Mouse (Mus musculus): ENCODE data around the gene Shank3. TPM values are rescaled to one million over a fixed set of nuclear protein-coding genes. Genes with fewer than 3 reads are reported as not detected.

The Shank3 gene
- polyA plus RNA-seq, 1 experiment from 2014 or later = 2.5 TPM

DNA sequence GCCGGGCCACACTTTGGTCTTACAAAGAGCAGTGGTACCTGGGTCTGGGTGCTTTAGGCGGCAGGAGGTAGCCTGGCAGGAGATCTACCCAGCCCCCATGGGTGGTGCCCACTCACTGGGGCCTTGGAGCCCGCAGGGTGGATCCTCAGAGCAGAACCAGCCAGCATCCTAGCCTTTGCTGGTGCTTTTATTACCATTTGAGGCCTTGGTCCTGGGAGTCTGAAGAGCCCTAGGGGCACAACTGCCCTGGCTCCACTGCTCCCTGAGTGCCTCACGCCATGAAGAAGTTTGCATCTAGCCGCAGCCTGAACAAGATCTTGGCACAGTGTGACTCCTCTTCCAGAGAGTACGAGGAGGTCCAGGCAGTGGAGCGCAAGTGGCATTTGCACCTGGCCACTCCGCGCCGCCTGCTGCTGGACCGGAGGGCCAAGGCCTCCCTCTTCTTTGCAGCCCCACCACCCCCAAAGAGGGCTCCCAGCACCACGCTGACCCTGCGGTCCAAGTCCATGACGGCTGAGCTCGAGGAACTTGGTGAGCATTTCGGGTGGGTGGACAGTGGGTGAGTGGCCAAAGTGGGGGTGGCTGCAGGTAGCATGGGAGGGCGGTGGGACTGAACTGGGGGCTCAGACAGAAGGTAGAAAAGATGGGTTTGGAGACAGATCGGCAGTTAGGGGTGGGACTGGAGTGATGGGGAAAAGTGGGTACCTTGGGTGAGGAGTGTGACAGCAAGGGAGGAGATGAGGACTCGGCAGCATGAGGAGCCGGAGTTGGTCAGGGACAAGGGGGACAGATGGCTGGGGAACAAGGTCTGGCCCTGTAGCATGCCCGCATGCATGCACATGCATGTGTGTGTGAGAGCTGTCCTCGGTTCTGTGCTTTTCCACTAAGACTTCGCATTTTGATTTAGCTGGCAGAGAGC is 33.8 kb downstream of the Shank3 start:
- no peaks in the 10 kb centered on the region for H3K36me3 ChIP-seq (ENCODE audit: control insufficient read depth, insufficient read depth, low read length)
- no peaks in the 10 kb centered on the region for H3K4me1 ChIP-seq (replicated peaks; ENCODE audit: control insufficient read depth, insufficient read depth, low read length)
- WGBS = 77% methylated on average over 23 of the region's 23 CpGs
- no peaks in the 10 kb centered on the region for H3K27me3 ChIP-seq (ENCODE audit: control insufficient read depth, insufficient read depth, low read depth, low read length)
- H3K9me3 ChIP-seq (ENCODE audit: control insufficient read depth, low read length) = no peaks in the 10 kb centered on the region
- 0 out of 2 replicates have a peak overlapping the region, but pooled peaks have one; percentile 3 for H3K4me2 ChIP-seq (ENCODE audit: low read depth, low read length)
- H3K9ac ChIP-seq (ENCODE audit: low read length) = no peak overlapping the region
- ATAC-seq (ENCODE audit: low read depth) = no peak
- no peak overlapping the region for H3K4me3 ChIP-seq (ENCODE audit: low read length)
- no peak overlapping the region for H3K27ac ChIP-seq (ENCODE audit: low read length)

DNA sequence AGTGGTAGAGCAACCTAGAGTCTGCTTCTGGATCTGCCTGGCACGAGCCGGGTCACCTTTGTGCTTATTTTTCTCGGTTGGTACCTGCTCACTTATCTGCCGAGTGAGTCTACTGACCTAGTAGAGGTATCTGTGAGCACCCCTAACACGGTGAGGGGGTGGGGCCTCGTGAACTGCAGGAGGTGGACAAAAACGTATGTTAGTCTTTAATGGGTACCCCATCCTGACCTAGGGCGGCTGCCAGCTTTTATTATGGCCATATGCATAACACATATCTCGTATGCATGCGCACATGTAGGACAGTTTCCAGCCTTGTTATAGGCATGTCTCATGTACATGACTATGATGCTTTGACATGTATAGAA is 34.4 kb downstream of the Shank3 start:
- Histone ChIP-seq H3K9ac (ENCODE audit: low read length) (no peak overlapping the region), H3K9me3 (ENCODE audit: control insufficient read depth, low read length) (no peaks in the 10 kb centered on the region), H3K4me2 (ENCODE audit: low read depth, low read length) (no peak overlapping the region), H3K27me3 (ENCODE audit: control insufficient read depth, insufficient read depth, low read depth, low read length) (no peaks in the 10 kb centered on the region), H3K36me3 (ENCODE audit: control insufficient read depth, insufficient read depth, low read length) (no peaks in the 10 kb centered on the region), H3K4me3 (ENCODE audit: low read length) (no peak overlapping the region), H3K4me1 (replicated peaks; ENCODE audit: control insufficient read depth, insufficient read depth, low read length) (no peaks in the 10 kb centered on the region), H3K27ac (ENCODE audit: low read length) (no peak overlapping the region)
- WGBS = 86% methylated on average over 10 of the region's 10 CpGs
- no peak for ATAC-seq (ENCODE audit: low read depth)

DNA sequence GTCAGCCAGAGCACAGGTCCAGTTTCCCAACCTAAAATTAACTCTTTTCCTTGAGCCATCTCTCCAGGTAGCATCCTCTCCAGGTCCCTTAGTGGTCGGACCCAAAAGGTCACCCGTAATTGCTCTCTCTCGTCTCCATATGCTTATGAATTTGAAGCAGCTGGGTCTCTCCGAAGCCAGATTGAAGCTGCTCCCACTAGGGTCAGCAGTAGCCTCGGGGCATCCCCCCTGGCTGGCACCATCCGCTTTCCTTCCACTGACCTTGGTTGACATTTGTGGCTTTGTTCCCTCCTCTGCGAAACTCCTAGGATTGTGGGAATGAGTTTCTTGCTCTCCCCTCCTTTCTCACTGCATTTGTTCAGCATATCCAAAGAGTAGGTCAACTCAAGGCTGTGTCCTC is 44.7 kb downstream of the Shank3 start:
- 0 out of 2 replicates have a peak, but pooled peaks cover 2% of the 10 kb centered on the region for H3K4me1 ChIP-seq (replicated peaks; ENCODE audit: control insufficient read depth, insufficient read depth, low read length)
- no peak overlapping the region for H3K27ac ChIP-seq (ENCODE audit: low read length)
- no peak overlapping the region for H3K9ac ChIP-seq (ENCODE audit: low read length)
- H3K4me2 ChIP-seq (ENCODE audit: low read depth, low read length) = no peak overlapping the region
- WGBS = 88% methylated on average over 7 of the region's 7 CpGs
- no peak overlapping the region for H3K4me3 ChIP-seq (ENCODE audit: low read length)
- H3K27me3 ChIP-seq (ENCODE audit: control insufficient read depth, insufficient read depth, low read depth, low read length) = no peaks in the 10 kb centered on the region
- peaks cover 4% of the 10 kb centered on the region; the same call in 1 of the 2 replicates for H3K36me3 ChIP-seq (ENCODE audit: control insufficient read depth, insufficient read depth, low read length)
- ATAC-seq (ENCODE audit: low read depth) = no peak
- H3K9me3 ChIP-seq (ENCODE audit: control insufficient read depth, low read length) = no peaks in the 10 kb centered on the region

DNA sequence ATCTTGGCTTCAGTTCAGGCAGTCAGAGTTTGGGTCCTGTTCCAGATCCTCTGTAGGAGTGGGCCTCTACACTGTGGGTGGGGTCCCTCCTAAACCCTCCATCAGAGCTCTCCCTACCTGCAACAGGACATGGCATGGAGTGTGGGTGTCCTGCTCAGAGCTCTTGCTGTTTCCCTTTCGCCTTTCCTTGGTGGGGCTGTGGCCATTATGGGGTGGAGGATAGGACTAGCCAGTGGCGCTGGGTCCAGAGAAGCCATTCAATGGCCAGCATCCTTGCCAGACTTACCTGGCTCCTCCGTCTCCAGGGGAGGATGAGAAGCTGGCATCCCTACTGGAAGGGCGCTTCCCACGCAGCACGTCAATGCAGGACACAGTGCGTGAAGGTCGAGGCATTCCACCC is 47.9 kb downstream of the Shank3 start:
- no peaks in the 10 kb centered on the region for H3K27me3 ChIP-seq (ENCODE audit: control insufficient read depth, insufficient read depth, low read depth, low read length)
- no peak overlapping the region for H3K27ac ChIP-seq (ENCODE audit: low read length)
- 0 out of 2 replicates have a peak, but pooled peaks cover 2% of the 10 kb centered on the region for H3K4me1 ChIP-seq (replicated peaks; ENCODE audit: control insufficient read depth, insufficient read depth, low read length)
- H3K9ac ChIP-seq (ENCODE audit: low read length) = no peak overlapping the region; the same call in 1 of the 2 replicates
- peaks cover 2% of the 10 kb centered on the region; the same call in 1 of the 2 replicates for H3K36me3 ChIP-seq (ENCODE audit: control insufficient read depth, insufficient read depth, low read length)
- ATAC-seq (ENCODE audit: low read depth) = no peak
- WGBS = 62% methylated on average over 8 of the region's 8 CpGs
- H3K4me2 ChIP-seq (ENCODE audit: low read depth, low read length) = peak overlapping the region; percentile 51
- H3K4me3 ChIP-seq (ENCODE audit: low read length) = peak overlapping the region; percentile 37
- no peaks in the 10 kb centered on the region for H3K9me3 ChIP-seq (ENCODE audit: control insufficient read depth, low read length)

DNA sequence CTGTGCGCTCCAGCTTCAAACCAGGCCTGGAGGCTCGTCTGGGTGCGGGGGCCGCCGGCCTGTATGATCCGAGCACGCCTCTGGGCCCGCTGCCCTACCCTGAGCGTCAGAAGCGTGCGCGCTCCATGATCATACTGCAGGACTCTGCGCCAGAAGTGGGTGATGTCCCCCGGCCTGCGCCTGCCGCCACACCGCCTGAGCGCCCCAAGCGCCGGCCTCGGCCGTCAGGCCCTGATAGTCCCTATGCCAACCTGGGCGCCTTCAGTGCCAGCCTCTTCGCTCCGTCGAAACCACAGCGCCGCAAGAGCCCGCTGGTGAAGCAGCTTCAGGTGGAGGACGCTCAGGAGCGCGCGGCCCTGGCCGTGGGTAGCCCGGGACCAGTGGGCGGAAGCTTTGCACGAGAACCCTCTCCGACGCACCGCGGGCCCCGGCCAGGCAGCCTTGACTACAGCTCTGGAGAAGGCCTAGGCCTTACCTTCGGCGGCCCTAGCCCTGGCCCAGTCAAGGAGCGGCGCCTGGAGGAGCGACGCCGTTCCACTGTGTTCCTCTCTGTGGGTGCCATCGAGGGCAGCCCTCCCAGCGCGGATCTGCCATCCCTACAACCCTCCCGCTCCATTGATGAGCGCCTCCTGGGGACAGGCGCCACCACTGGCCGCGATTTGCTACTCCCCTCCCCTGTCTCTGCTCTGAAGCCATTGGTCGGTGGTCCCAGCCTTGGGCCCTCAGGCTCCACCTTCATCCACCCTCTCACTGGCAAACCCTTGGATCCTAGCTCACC is 48.6 kb downstream of the Shank3 start:
- 30% methylated on average over 57 of the region's 58 CpGs for WGBS
- peak; percentile 58 for ATAC-seq (ENCODE audit: low read depth)
- peak overlapping the region; percentile 27 for H3K9ac ChIP-seq (ENCODE audit: low read length)
- 0 out of 2 replicates have a peak, but pooled peaks cover 2% of the 10 kb centered on the region for H3K4me1 ChIP-seq (replicated peaks; ENCODE audit: control insufficient read depth, insufficient read depth, low read length)
- peak overlapping the region; percentile 51 for H3K4me2 ChIP-seq (ENCODE audit: low read depth, low read length)
- no peaks in the 10 kb centered on the region for H3K9me3 ChIP-seq (ENCODE audit: control insufficient read depth, low read length)
- peaks cover 2% of the 10 kb centered on the region; the same call in 1 of the 2 replicates for H3K36me3 ChIP-seq (ENCODE audit: control insufficient read depth, insufficient read depth, low read length)
- H3K27me3 ChIP-seq (ENCODE audit: control insufficient read depth, insufficient read depth, low read depth, low read length) = no peaks in the 10 kb centered on the region
- peak overlapping the region; percentile 37 for H3K4me3 ChIP-seq (ENCODE audit: low read length)
- no peak overlapping the region for H3K27ac ChIP-seq (ENCODE audit: low read length)

DNA sequence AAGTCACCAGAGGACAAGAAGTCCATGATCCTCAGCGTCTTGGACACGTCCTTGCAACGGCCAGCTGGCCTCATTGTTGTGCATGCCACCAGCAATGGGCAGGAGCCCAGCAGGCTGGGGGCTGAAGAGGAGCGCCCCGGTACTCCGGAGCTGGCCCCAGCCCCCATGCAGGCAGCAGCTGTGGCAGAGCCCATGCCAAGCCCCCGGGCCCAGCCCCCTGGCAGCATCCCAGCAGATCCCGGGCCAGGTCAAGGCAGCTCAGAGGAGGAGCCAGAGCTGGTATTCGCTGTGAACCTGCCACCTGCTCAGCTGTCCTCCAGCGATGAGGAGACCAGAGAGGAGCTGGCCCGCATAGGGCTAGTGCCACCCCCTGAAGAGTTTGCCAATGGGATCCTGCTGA is 49.4 kb downstream of the Shank3 start:
- no peaks in the 10 kb centered on the region for H3K9me3 ChIP-seq (ENCODE audit: control insufficient read depth, low read length)
- H3K4me3 ChIP-seq (ENCODE audit: low read length) = no peak overlapping the region; the same call in 1 of the 2 replicates
- peaks cover 2% of the 10 kb centered on the region; the same call in 1 of the 2 replicates for H3K36me3 ChIP-seq (ENCODE audit: control insufficient read depth, insufficient read depth, low read length)
- no peaks in the 10 kb centered on the region for H3K27me3 ChIP-seq (ENCODE audit: control insufficient read depth, insufficient read depth, low read depth, low read length)
- ATAC-seq (ENCODE audit: low read depth) = peak; percentile 9; the same call in 1 of the 2 replicates
- H3K27ac ChIP-seq (ENCODE audit: low read length) = no peak overlapping the region
- H3K4me1 ChIP-seq (replicated peaks; ENCODE audit: control insufficient read depth, insufficient read depth, low read length) = 0 out of 2 replicates have a peak, but pooled peaks cover 2% of the 10 kb centered on the region
- H3K9ac ChIP-seq (ENCODE audit: low read length) = no peak overlapping the region
- H3K4me2 ChIP-seq (ENCODE audit: low read depth, low read length) = peak overlapping the region; percentile 51
- 41% methylated on average over 11 of the region's 11 CpGs for WGBS

DNA sequence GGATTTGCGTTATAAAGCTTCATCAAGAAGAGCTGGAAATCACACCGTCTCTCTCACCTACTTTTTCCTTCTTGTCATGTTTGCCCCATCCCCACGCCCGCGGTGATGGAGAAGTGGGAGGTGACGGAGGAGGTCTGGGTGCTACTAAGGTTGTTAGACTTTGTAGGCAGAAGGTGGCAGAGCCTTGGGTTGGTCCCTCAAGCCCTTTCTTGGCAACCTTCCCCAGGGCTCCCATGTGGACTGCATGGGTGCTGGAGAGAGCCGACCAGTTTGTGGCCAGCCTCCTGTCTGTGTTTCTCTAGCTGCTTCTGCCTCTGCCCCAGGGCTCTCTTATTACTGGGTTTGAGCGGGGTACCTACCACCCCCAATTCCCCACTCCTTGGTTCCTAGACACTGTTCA is 51.1 kb downstream of the Shank3 start:
- WGBS = 89% methylated on average over 8 of the region's 8 CpGs
- ATAC-seq (ENCODE audit: low read depth) = no peak

DNA sequence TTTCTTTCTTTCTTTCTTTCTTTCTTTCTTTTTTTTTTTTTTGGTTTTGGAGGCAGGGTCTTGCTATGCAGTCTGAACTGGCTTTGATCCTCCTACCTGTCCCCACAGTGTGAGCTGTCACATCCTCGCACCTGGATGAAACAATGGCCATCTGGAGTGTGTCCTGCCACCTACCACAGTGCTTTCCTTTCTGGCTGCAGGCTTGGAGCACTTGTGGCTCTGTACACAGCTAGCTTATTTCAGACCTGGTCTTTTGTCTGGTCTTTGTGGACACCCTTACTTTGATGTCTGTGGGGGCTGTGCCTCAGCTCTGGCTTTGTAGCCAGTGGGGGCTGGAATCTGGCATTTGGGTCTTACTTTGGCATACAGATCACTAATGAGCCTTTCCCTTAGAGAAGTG is 52.3 kb downstream of the Shank3 start:
- H3K4me2 ChIP-seq (ENCODE audit: low read depth, low read length) = no peak overlapping the region
- H3K9me3 ChIP-seq (ENCODE audit: control insufficient read depth, low read length) = no peaks in the 10 kb centered on the region
- no peak overlapping the region for H3K27ac ChIP-seq (ENCODE audit: low read length)
- H3K36me3 ChIP-seq (ENCODE audit: control insufficient read depth, insufficient read depth, low read length) = no peaks in the 10 kb centered on the region
- H3K4me3 ChIP-seq (ENCODE audit: low read length) = no peak overlapping the region
- WGBS = 86% methylated on average over 1 of the region's 1 CpGs
- no peak overlapping the region for H3K9ac ChIP-seq (ENCODE audit: low read length)
- no peak for ATAC-seq (ENCODE audit: low read depth)
- H3K4me1 ChIP-seq (replicated peaks; ENCODE audit: control insufficient read depth, insufficient read depth, low read length) = peaks cover 3% of the 10 kb centered on the region; the same call in 1 of the 2 replicates
- peaks cover 5% of the 10 kb centered on the region for H3K27me3 ChIP-seq (ENCODE audit: control insufficient read depth, insufficient read depth, low read depth, low read length)

More for the DNA sequence above, 51.1 kb downstream of the Shank3 start:
- H3K27me3 ChIP-seq (ENCODE audit: control insufficient read depth, insufficient read depth, low read depth, low read length) = no peaks in the 10 kb centered on the region; the same call in 1 of the 2 replicates
- no peak overlapping the region for H3K9ac ChIP-seq (ENCODE audit: low read length)
- H3K4me2 ChIP-seq (ENCODE audit: low read depth, low read length) = no peak overlapping the region
- no peak overlapping the region for H3K4me3 ChIP-seq (ENCODE audit: low read length)
- H3K36me3 ChIP-seq (ENCODE audit: control insufficient read depth, insufficient read depth, low read length) = no peaks in the 10 kb centered on the region
- 0 out of 2 replicates have a peak, but pooled peaks cover 2% of the 10 kb centered on the region for H3K4me1 ChIP-seq (replicated peaks; ENCODE audit: control insufficient read depth, insufficient read depth, low read length)
- no peak overlapping the region for H3K27ac ChIP-seq (ENCODE audit: low read length)
- H3K9me3 ChIP-seq (ENCODE audit: control insufficient read depth, low read length) = no peaks in the 10 kb centered on the region

DNA sequence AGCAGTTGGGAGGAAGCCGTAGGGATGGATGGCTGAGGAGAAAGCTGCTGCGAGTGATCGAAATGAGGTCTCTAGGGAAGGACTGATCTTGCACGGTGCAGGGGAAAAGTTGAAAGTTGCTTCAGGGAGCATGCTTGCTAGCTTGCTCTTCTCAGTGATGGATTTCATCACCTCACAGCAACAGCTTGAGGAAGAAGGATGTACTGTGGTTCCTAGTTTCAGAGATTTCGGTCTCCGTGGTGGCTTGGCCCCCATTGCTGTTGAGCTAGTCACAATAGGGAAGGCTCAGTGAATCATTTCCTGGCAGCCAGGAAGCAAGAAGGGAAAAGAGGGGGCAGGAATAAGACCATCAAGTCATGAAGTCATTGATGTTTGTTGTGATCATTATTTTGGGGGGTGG is 56.2 kb downstream of the Shank3 start:
- no peak overlapping the region for H3K4me3 ChIP-seq (ENCODE audit: low read length)
- 80% methylated on average over 6 of the region's 6 CpGs for WGBS
- H3K9ac ChIP-seq (ENCODE audit: low read length) = no peak overlapping the region
- no peak for ATAC-seq (ENCODE audit: low read depth)
- no peaks in the 10 kb centered on the region for H3K9me3 ChIP-seq (ENCODE audit: control insufficient read depth, low read length)
- peaks cover 26% of the 10 kb centered on the region for H3K27me3 ChIP-seq (ENCODE audit: control insufficient read depth, insufficient read depth, low read depth, low read length)
- H3K4me1 ChIP-seq (replicated peaks; ENCODE audit: control insufficient read depth, insufficient read depth, low read length) = peaks cover 17% of the 10 kb centered on the region; the same call in 1 of the 2 replicates
- no peaks in the 10 kb centered on the region for H3K36me3 ChIP-seq (ENCODE audit: control insufficient read depth, insufficient read depth, low read length)
- no peak overlapping the region for H3K27ac ChIP-seq (ENCODE audit: low read length)
- H3K4me2 ChIP-seq (ENCODE audit: low read depth, low read length) = no peak overlapping the region
